Mouse (Mus musculus) ES-Bruce4 (cell line): ENCODE results near the gene C130074G19Rik.

Experiments
- CTCF ChIP-seq: IDR thresholded peaks from one replicate; pipeline ENCODE4 v1.8.1; 2011; ENCODE audit warnings: low read depth, low read length
- EP300 ChIP-seq: IDR thresholded peaks from 2 replicates; pipeline ENCODE4 v1.6.1; 2011; ENCODE audit warnings: low read depth, low read length; ENCODE audit not compliant: insufficient read depth
- POLR2A ChIP-seq: IDR thresholded peaks from one replicate; pipeline ENCODE4 v1.8.1; 2011; ENCODE audit warnings: low read length; ENCODE audit not compliant: insufficient read depth

DNA sequence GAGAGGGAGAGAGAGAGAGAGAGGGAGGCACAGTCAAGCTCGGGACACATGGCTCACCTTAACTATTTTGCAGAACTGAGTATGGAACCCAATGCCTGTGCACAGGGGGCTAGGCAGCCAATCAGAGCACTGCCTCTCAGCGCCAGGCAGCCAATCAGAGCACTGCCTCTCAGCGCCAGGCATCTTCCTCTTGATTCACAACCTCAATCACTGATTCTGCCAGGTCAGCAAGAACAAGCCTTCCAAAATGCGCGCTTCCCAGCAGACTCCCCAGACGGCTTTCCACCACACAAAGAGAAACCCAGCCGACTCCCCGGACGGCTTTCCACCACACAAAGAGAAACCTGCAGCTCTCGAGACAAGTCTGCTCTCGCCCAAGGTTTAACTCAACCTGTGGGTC lies 60.3 kb downstream of the C130074G19Rik start:
- no peak for TF ChIP-seq POLR2A
- no peak for TF ChIP-seq EP300
- TF ChIP-seq CTCF, result no peak
